Mouse (Mus musculus) lung, adult 2 months (tissue): Measurements from ENCODE around the gene 1700016K19Rik.

Experiments used
- CTCF ChIP-seq: fragments of 200-500 bp; IDR thresholded peaks from 2 replicates; pipeline ENCODE4 v1.5.1; 2011; ENCODE audit warnings: mild to moderate bottlenecking, low read length, control low read depth; ENCODE audit not compliant: insufficient read depth
- POLR2A ChIP-seq: fragments of 200-500 bp; IDR thresholded peaks from 2 replicates; pipeline ENCODE4 v1.6.1; 2011; ENCODE audit warnings: low read depth, mild to moderate bottlenecking, control low read depth, low read length, borderline replicate concordance; ENCODE audit errors: extremely low read depth

DNA sequence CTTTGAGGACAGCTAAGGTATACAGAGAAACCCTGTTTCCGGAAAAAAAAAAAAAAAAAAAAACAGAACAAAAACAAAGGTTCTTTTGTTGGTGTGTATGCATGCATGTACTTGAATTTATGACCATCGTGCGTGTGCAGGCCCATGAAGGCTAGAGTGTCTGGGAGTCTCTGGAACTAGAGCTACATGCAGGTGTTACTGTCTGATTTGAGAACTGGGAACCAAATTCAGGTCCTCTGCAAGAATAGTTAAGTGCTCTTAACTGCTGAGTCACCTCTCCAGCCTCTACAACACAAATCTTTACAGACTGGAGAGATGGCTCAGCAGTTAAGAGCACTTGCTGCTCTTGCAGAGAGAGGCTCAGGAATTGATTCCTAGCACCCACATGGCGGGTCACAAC, 16.1 kb downstream of the 1700016K19Rik start:
- TF ChIP-seq POLR2A: no peak
- no peak for TF ChIP-seq CTCF
